Mouse (Mus musculus): ENCODE results near the gene Cd274. TPM values are rescaled to one million over a fixed set of nuclear protein-coding genes. Genes with fewer than 3 reads are reported as not detected.

Cd274 gene
- polyA plus RNA-seq (2015; fragmentation: Nextera tagmentation; extraction: Ambion mirVana), result 0.71 and 0.93 TPM in 2 replicates

DNA sequence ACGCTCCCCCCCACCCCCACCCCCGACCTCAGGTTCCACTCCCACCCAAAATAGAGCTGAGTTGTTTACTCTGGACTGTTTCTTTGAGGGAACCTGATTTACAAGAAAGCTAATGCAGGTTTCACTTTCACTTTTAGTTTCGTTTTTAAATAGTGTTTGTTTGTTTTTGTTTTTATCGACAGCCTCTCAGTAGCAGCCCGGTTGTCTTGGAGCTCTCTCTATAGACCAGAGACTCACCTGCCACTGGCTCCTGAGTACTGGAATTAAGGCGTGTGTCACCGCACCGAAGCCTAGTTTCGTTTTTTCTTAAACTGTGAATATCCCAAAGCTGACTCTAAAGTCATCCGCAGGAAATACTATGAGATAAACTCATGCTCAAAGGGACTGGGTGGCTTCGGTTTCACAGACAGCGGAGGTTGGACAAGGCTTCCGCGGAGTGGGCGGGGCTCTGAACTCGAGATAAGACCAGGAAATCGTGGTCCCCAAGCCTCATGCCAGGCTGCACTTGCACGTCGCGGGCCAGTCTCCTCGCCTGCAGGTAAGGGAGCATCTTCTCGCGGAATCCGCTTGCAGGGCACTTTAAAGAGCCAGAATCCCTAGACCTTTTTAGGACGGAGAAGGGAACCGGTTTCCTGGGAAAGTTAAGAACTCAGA lies at the start of gene Cd274, which contains the start of gene Plgrkt:
TSS of gene Cd274 (plus strand) at position 487 of the 654 bp plus-strand sequence.
TSS of gene Plgrkt (minus strand) at position 422 of the 654 bp plus-strand sequence.
- Histone ChIP-seq H3K4me2 (ENCODE audit: low read length) (peak within 1 kb of the TSS; percentile 86), H3K27ac (ENCODE audit: low read length) (no peak within 1 kb of the TSS), H3K36me3 (ENCODE audit: control insufficient read depth, insufficient read depth, low read length) (no peaks in the 10 kb centered on the region), H3K27me3 (ENCODE audit: control insufficient read depth, insufficient read depth, low read depth, low read length) (no peaks in the 10 kb centered on the region), H3K4me1 (ENCODE audit: control insufficient read depth, insufficient read depth, low read length) (peaks cover 9% of the 10 kb centered on the region; the same call in 1 of the 2 replicates), H3K9me3 (replicated peaks; ENCODE audit: control insufficient read depth, low read length, poor library complexity, severe bottlenecking) (no peaks in the 10 kb centered on the region), H3K4me3 (ENCODE audit: low read depth, low read length) (peak within 1 kb of the TSS; percentile 46), H3K9ac (ENCODE audit: low read depth, low read length) (peak within 1 kb of the TSS; percentile 52)
- 6% methylated on average over 26 of the region's 26 CpGs for WGBS
- 0 out of 2 replicates have a peak, but pooled peaks have one; percentile 31 for ATAC-seq

GRCm38 (mm10) chr19:29323416-29324049 lies 43.7 kb upstream of the Cd274 start:
- Histone ChIP-seq H3K4me2 (ENCODE audit: low read length) (no peak overlapping the region), H3K36me3 (ENCODE audit: control insufficient read depth, insufficient read depth, low read length) (no peaks in the 10 kb centered on the region)
- 82% methylated on average over 8 of the region's 8 CpGs for WGBS

DNA sequence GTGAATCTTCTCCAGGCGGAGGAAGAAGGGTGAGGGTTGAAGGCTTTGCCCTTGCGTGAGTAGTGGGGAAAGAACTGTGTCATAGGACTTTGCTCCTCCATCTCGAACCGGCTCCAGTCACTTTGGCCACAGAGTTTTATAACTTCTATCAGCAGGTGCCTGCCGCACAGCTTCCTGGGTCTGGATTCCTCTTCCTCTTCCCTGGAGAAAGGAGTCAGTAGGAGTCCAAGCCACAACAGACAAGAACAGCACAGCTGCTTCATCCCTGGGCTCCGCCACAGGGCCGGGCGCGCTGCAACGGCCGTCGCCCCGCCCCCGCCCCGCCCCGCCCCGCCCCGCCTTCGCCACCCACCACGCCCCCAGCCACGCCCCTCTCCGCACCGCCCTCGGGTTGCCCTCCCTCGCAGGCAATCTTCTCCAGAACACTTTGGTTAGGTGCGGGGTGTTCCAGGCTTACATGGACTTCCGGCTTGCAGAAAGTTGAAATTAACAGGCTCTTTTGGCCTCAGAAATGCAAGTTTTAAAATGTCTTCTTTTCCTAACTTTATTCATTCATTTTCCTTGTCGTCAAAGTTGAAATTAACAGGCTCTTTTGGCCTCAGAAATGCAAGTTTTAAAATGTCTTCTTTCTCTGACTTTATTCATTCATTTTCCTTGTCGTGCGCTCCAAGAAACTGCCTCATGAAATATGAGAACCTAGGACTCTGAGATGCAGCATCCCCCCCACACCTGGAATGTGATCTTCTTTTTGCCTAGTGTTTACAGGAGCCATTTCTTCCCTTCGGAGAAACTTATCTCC lies 42.0 kb upstream of the Cd274 start, which contains the start of gene Insl6:
TSS of gene Insl6 (minus strand) at position 304 of the 799 bp plus-strand sequence.
- H3K36me3 ChIP-seq (ENCODE audit: control insufficient read depth, insufficient read depth, low read length), result no peaks in the 10 kb centered on the region
- no peaks in the 10 kb centered on the region for H3K9me3 ChIP-seq (replicated peaks; ENCODE audit: control insufficient read depth, low read length, poor library complexity, severe bottlenecking)
- ATAC-seq, result peak; percentile 54
- peaks cover 3% of the 10 kb centered on the region; the same call in 1 of the 2 replicates for H3K27me3 ChIP-seq (ENCODE audit: control insufficient read depth, insufficient read depth, low read depth, low read length)
- WGBS, result 7% methylated on average over 28 of the region's 31 CpGs
- H3K9ac ChIP-seq (ENCODE audit: low read depth, low read length), result no peak within 1 kb of the TSS
- H3K4me3 ChIP-seq (ENCODE audit: low read depth, low read length), result peak within 1 kb of the TSS; percentile 31
- H3K27ac ChIP-seq (ENCODE audit: low read length), result no peak within 1 kb of the TSS
- peaks cover 6% of the 10 kb centered on the region; the same call in 1 of the 2 replicates for H3K4me1 ChIP-seq (ENCODE audit: control insufficient read depth, insufficient read depth, low read length)
- H3K4me2 ChIP-seq (ENCODE audit: low read length), result peak within 1 kb of the TSS; percentile 60

More at GRCm38 (mm10) chr19:29323416-29324049, 43.7 kb upstream of the Cd274 start:
- Histone ChIP-seq H3K9ac (ENCODE audit: low read depth, low read length) (no peak overlapping the region), H3K9me3 (replicated peaks; ENCODE audit: control insufficient read depth, low read length, poor library complexity, severe bottlenecking) (no peaks in the 10 kb centered on the region), H3K27me3 (ENCODE audit: control insufficient read depth, insufficient read depth, low read depth, low read length) (peaks cover 3% of the 10 kb centered on the region; the same call in 1 of the 2 replicates), H3K4me1 (ENCODE audit: control insufficient read depth, insufficient read depth, low read length) (peaks cover 6% of the 10 kb centered on the region; the same call in 1 of the 2 replicates), H3K27ac (ENCODE audit: low read length) (no peak overlapping the region), H3K4me3 (ENCODE audit: low read depth, low read length) (no peak overlapping the region)
- no peak for ATAC-seq

DNA sequence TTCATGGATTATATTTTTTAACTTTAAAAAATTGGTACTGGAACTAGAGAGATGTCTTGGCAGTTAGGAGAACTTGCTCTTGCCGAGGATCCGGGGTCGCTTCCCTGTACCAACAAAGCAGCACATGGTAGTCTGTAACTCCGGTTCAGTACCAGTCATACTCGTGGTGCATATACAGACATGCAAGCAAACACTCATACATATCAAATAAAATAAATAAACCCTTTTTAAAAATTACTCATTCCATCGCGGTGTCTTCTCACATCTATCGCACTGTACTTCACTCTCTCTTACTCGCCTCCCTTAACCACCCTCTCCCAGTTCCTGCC lies 41.4 kb upstream of the Cd274 start:
- H3K4me3 ChIP-seq (ENCODE audit: low read depth, low read length), result no peak overlapping the region
- no peak for ATAC-seq
- no peaks in the 10 kb centered on the region for H3K9me3 ChIP-seq (replicated peaks; ENCODE audit: control insufficient read depth, low read length, poor library complexity, severe bottlenecking)
- no peaks in the 10 kb centered on the region for H3K36me3 ChIP-seq (ENCODE audit: control insufficient read depth, insufficient read depth, low read length)
- no peak overlapping the region for H3K9ac ChIP-seq (ENCODE audit: low read depth, low read length)
- H3K27ac ChIP-seq (ENCODE audit: low read length), result no peak overlapping the region
- 73% methylated on average over 9 of the region's 9 CpGs for WGBS
- peaks cover 6% of the 10 kb centered on the region; the same call in 1 of the 2 replicates for H3K4me1 ChIP-seq (ENCODE audit: control insufficient read depth, insufficient read depth, low read length)
- H3K27me3 ChIP-seq (ENCODE audit: control insufficient read depth, insufficient read depth, low read depth, low read length), result peaks cover 3% of the 10 kb centered on the region; the same call in 1 of the 2 replicates
- no peak overlapping the region for H3K4me2 ChIP-seq (ENCODE audit: low read length)

DNA sequence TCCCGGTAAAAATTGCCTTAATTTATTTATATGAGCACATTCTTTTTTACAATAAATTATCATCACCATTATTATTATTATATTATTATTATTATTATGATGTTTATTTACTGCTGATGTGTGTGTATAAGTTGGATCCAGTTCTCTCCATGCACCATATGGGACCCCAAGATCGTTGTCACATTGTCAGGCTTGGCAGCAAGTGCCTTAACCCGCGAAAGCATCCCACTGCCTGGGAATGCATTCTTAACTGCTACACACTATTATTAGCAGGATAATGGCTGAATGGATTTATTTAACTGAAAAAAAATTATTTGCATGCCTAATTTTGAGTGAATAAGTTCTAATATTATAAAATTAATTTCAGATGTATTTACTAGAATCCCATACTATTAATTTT lies 40.9 kb upstream of the Cd274 start:
- no peak overlapping the region for H3K4me3 ChIP-seq (ENCODE audit: low read depth, low read length)
- H3K9ac ChIP-seq (ENCODE audit: low read depth, low read length), result no peak overlapping the region
- no peak overlapping the region for H3K4me2 ChIP-seq (ENCODE audit: low read length)
- no peak for ATAC-seq
- H3K36me3 ChIP-seq (ENCODE audit: control insufficient read depth, insufficient read depth, low read length), result no peaks in the 10 kb centered on the region
- H3K27ac ChIP-seq (ENCODE audit: low read length), result no peak overlapping the region
- H3K27me3 ChIP-seq (ENCODE audit: control insufficient read depth, insufficient read depth, low read depth, low read length), result peaks cover 3% of the 10 kb centered on the region; the same call in 1 of the 2 replicates
- WGBS, result 85% methylated on average over 4 of the region's 4 CpGs
- H3K9me3 ChIP-seq (replicated peaks; ENCODE audit: control insufficient read depth, low read length, poor library complexity, severe bottlenecking), result no peaks in the 10 kb centered on the region
- H3K4me1 ChIP-seq (ENCODE audit: control insufficient read depth, insufficient read depth, low read length), result peaks cover 6% of the 10 kb centered on the region; the same call in 1 of the 2 replicates

GRCm38 (mm10) chr19:29326822-29327552 lies 40.3 kb upstream of the Cd274 start:
- Histone ChIP-seq H3K36me3 (ENCODE audit: control insufficient read depth, insufficient read depth, low read length) (no peaks in the 10 kb centered on the region), H3K9ac (ENCODE audit: low read depth, low read length) (no peak overlapping the region), H3K4me2 (ENCODE audit: low read length) (no peak overlapping the region), H3K4me3 (ENCODE audit: low read depth, low read length) (no peak overlapping the region), H3K27me3 (ENCODE audit: control insufficient read depth, insufficient read depth, low read depth, low read length) (peaks cover 3% of the 10 kb centered on the region; the same call in 1 of the 2 replicates), H3K27ac (ENCODE audit: low read length) (no peak overlapping the region), H3K9me3 (replicated peaks; ENCODE audit: control insufficient read depth, low read length, poor library complexity, severe bottlenecking) (no peaks in the 10 kb centered on the region), H3K4me1 (ENCODE audit: control insufficient read depth, insufficient read depth, low read length) (peaks cover 6% of the 10 kb centered on the region; the same call in 1 of the 2 replicates)
- WGBS, result 77% methylated on average over 13 of the region's 13 CpGs
- ATAC-seq, result no peak

- H3K27ac ChIP-seq (ENCODE audit: low read length), result peak within 1 kb of the TSS; percentile 61; the same call in 1 of the 2 replicates
- 1% methylated on average over 23 of the region's 23 CpGs for WGBS
- ATAC-seq, result peak; percentile 90
- H3K4me3 ChIP-seq (ENCODE audit: low read depth, low read length), result peak within 1 kb of the TSS; percentile 52
- peak within 1 kb of the TSS; percentile 80 for H3K9ac ChIP-seq (ENCODE audit: low read depth, low read length)
- no peaks in the 10 kb centered on the region for H3K27me3 ChIP-seq (ENCODE audit: control insufficient read depth, insufficient read depth, low read depth, low read length)
- H3K4me1 ChIP-seq (ENCODE audit: control insufficient read depth, insufficient read depth, low read length), result peaks cover 11% of the 10 kb centered on the region; the same call in 1 of the 2 replicates
- H3K4me2 ChIP-seq (ENCODE audit: low read length), result peak within 1 kb of the TSS; percentile 86
- H3K36me3 ChIP-seq (ENCODE audit: control insufficient read depth, insufficient read depth, low read length), result no peaks in the 10 kb centered on the region
- no peaks in the 10 kb centered on the region for H3K9me3 ChIP-seq (replicated peaks; ENCODE audit: control insufficient read depth, low read length, poor library complexity, severe bottlenecking)
Measured at GRCm38 (mm10) chr19:29334068-29334745, 33.0 kb upstream of the Cd274 start, which contains the start of gene Rln1. Gene Rln1, minus strand, starts transcription at chr19:29334670.

DNA sequence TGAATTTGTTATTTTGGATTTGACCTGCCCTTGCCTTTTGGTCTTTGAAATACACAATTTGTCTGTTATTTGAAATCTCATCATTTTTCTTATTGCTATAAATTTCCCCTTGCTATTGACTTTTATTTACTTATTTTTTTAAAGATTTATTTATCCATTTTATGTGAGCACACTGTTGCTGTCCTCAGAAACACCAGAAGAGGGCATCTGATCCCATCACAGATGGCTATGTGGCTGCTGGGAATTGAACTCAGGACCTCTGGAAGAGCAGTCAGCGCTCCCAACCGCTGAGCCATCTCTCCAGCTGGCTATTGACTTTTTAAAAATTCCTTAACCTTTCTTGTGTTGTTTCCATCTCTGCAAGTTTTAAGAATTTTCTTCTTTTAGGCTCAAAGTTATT lies 30.6 kb upstream of the Cd274 start:
- WGBS, result 93% methylated on average over 2 of the region's 2 CpGs
- H3K4me2 ChIP-seq (ENCODE audit: low read length), result no peak overlapping the region
- peaks cover 11% of the 10 kb centered on the region; the same call in 1 of the 2 replicates for H3K4me1 ChIP-seq (ENCODE audit: control insufficient read depth, insufficient read depth, low read length)
- no peak overlapping the region for H3K9ac ChIP-seq (ENCODE audit: low read depth, low read length)
- H3K27me3 ChIP-seq (ENCODE audit: control insufficient read depth, insufficient read depth, low read depth, low read length), result no peaks in the 10 kb centered on the region
- H3K9me3 ChIP-seq (replicated peaks; ENCODE audit: control insufficient read depth, low read length, poor library complexity, severe bottlenecking), result no peaks in the 10 kb centered on the region
- ATAC-seq, result no peak
- no peak overlapping the region for H3K27ac ChIP-seq (ENCODE audit: low read length)
- no peak overlapping the region for H3K4me3 ChIP-seq (ENCODE audit: low read depth, low read length)
- H3K36me3 ChIP-seq (ENCODE audit: control insufficient read depth, insufficient read depth, low read length), result no peaks in the 10 kb centered on the region

All from midbrain, embryonic 16.5 days (tissue).